Mouse (Mus musculus): ENCODE measurements around the gene 1700057G04Rik.

Gene 1700057G04Rik

DNA sequence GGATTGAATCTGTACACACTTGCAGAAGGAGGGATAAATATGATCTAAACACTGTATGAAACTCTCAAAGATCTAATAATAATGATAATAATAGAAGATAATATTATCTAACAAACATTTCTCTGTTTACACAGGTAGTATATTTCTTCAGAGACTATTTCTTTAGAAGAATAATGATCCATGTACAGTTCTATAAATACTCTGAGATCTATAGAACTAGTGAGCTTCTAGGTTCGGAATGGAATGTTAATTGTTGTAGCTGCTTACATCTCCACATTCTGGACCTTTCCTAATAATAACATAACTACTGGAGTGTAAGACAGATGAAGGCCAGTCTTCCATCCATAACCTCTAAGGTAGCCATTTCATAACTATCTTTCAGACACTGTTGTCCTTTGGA, at the start of gene 1700057G04Rik:
Gene 1700057G04Rik (plus strand): TSS at position 301 of the 400 bp plus-strand sequence.
- no peak for DNase-seq (ENCODE audit: low spot score)

DNA sequence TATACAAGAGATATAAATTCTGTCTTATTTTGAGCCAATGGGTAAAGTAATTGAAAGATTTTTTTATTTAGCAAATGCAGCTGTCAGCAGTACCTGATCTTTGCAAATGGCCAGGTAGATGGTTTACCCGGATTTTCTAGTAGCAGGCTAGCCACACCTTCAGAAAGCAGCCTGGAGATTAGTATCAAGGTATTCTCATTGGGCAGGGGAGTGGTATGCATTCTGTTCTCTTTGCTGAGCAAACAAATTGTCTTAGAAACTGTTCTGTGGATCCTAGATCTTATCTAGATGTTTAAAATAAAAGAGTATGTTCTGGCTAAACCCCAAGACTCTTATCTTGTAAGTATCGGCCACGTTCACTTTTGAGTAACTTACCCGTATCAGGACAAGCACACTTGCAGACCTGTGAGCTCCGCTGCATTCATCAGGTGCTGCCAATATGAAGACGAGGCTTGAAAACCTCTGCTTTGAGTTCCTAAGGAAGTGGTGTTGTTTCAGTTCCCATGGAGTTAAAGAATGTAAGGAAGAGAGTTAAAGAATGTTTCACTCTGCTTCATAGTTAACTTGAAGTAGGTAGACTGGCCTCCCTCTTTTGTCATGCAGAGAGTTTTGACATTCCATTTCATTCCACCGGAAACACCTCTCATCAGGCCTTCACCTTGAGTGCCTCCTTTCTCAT, 48.6 kb upstream of the 1700057G04Rik start:
- DNase-seq (ENCODE audit: low spot score) = no peak

DNA sequence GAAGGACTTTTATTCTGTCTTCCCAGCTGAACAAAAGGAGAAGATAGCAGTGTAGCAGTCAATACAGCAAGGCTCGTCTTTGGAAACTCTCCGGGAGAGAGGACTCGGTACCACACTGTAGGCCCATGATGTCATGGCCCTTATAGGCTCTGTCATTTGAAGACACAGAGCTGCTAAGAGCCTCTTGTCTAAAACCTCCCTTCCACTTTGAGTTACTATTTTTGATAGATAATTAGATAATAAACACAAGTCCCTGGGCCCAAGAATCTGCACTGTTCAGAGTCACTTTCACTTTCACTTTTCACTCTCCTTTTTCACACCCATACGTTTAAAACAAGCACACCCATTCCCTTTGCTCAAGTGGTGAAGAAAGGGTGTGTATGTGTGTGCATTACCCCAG, 43.5 kb upstream of the 1700057G04Rik start:
- DNase-seq (ENCODE audit: low spot score) = no peak

DNA sequence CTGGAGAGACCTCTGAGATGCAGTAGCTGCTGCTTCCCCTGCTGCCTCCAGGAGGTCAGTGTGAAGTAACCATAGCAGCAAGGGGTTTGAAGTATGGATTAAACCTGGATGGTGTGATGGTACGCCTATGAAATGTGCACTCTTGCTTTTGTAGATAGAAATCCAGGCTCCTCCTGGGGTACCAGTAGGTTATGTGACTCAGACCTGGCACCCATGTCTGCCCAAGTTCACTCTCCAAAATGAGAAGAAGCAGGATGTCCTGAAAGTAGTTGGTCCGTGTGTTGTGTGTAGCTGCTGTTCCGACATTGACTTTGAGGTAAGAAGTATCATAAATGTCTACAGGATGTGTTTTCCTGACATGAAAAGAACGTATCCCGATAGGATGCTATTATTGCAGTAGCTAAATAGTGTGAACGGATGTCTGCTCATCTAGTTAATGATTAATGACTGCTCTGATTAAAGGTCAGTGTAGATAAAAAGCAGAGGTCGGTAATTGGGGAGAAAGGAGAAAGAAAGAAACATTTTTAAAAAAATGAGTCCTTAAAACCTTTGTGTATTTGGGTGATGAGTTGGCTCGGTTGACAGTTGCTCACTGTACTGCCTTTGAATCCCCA, 42.5 kb upstream of the 1700057G04Rik start:
- DNase-seq (ENCODE audit: low spot score) = no peak

DNA sequence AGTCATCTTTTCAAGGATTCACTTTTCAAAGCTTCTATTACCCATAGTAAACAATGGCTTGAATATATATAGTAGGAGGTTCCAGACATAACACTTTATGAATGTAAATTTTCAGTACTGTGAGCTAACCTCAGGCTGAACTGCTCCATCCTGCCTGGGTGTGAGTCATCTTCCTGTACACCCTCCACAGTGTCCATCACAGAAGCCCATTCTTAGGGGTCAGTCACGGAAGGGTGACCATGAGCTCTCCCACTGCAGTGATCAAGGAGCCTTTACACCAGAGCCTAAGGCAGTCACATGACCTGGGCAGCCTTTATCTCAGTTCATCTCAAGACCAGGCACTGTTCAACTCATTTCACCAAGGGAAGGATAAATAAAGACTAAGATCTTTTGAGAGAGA, 41.4 kb upstream of the 1700057G04Rik start:
- no peak for DNase-seq (ENCODE audit: low spot score)

DNA sequence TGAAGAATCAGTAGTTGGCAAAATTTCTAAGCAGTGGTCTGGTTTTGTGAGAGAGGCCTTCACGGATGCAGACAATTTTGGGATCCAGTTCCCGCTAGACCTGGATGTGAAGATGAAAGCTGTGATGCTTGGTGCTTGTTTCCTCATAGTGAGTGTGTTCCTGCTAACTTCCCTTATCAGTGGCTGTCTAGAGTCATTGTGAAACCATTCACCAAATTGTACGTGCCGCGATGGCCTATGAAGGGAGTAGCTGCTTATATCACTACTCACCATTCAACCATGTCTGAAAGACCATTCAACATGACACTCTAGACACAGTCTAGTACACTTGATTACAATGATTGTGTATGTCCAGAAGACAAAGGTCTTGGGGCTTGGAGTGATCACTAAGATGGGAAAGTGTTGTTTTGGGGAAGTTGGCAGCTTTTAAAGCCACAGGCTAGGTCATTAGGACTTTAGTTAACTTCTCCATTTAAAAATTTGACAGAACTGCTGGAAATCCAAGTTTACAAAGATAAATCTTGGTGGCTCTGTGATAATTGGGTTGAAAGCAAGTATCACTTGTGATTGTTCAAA, 39.3 kb upstream of the 1700057G04Rik start:
- no peak for DNase-seq (ENCODE audit: low spot score)

DNA sequence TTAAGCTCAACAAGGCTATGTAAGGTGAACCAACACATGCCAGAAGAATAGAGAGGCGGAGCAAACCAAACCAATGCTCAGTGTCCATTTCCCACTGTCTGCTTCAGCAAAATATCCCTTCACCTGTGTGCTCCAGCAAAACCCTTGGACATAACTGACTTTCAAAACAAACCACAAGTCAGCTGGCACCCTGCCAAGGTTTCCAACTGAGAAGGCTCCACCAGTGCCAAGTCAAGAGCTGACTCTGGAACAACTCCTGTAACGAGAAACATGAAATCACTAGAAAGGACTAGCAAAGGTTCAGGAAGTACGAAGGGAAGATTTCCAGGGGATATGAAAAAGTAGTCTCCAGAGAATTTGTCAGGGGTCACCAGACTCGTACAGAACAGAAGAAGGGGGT, 38.2 kb upstream of the 1700057G04Rik start:
- DNase-seq (ENCODE audit: low spot score) = peak; percentile 72

DNA sequence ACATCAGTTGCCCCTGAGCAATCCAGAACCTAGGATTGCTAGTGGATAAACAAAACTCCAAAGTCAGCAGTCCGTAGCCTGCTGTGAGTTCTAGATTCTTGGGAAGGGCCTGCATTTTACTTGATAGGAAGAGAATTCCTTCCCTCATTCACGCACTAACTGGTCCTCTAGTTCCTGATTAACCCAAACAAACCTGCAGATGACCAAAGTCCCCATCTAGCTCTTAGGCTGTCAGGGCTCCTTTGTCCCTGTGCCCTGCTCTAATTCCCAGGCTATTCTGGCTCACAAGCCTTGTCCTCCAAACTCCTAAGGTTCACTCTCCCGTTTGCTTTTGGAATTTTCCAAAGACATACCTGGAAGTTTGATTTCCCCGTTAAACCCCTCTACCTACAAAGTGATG, 36.5 kb upstream of the 1700057G04Rik start:
- DNase-seq (ENCODE audit: low spot score) = no peak

DNA sequence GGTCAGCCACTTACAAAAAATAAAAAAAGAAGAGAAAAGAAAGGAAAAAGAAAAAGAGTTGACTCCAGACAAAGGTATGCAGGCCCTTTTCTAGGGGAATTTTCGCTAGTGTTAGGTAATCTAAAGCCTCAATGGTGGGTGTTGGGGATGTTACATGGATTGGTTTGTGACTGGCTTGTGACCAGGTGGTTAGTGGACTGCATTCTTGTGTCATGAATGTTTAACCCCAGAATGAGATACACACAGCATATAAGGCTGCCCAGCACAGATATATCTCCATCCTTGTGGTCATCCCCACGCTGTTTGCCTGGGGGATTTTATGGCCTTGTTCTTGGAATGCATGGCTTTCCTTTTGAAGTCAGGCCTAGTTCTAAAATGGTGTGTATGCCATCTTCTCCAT, 35.9 kb upstream of the 1700057G04Rik start:
- no peak for DNase-seq (ENCODE audit: low spot score)

DNA sequence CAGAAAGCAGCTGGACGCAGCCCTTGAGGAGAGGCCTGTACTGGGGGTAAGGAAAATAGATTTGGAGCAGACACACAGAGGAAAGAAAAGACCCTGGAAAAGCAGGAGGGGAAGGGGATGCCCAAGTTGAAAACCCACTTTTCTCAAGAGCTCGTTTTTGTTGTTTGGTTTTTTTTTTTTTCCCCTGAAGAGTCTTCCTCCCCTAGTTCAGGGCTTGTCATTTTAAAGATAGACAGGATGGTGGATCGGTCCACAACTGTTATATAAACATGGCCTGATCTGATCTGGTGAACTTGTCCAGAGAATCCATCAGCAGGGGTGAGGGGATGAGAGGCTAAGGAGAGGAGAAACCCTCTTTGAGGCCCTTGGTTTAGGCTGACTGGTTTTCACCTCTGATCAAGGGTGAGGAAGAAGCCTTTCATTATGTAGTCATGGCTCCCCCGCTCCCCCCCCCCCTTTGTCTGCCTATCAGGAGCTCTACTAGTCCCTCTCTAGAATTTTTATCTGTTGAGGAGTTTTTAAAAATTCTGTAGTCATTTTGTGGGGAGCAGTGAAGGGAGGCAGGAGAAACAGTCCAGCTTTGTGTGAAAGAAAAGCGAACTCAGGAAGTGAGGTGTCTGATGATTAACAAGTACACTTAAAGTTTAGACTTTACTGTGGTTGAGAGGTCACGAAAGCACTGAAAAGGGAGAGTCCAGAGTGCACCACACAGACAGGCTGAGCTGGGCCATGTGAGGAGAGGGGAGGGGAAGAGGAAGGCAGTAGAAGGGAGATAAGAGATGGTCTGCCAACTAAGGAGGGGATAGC, 35.0 kb upstream of the 1700057G04Rik start:
- no peak for DNase-seq (ENCODE audit: low spot score)

DNA sequence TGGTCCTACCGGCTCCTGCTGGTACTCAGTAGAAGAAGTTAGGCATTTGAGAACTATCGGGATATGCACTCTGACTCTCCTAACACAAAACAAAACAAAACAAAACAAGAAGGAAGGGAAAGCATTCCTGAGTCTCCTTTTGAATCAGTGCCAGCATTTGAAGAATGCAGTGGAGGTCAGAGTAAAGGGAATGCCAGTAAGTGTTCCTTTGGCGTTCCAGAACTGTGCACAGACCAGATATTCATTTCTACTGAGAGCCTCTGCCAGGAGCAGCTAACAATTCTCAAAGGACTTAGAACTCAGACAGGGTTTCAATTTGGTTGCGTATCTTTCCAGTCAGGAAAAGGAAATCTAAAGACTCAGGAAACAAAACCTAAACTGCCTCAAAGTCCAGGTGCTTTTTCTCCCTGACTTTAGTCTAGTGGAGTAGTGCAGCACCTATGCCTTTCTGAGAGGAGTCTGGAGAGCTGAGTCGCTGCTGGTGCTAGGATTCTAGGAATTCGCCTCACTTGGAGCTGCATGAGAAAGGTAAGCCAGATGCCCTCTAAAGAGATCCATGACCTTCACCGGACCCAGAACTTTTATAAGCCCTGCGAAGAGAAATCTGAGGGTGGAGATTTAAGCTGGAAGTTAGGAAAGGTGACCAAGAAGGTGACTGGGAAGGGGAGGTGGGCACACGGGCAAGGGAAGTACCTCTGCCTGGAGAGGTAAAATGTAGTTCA, 33.5 kb upstream of the 1700057G04Rik start, which contains the start of gene Plscr2:
Gene Plscr2 (plus strand): TSS at position 117 of the 722 bp plus-strand sequence.
- DNase-seq (ENCODE audit: low spot score) = no peak

DNA sequence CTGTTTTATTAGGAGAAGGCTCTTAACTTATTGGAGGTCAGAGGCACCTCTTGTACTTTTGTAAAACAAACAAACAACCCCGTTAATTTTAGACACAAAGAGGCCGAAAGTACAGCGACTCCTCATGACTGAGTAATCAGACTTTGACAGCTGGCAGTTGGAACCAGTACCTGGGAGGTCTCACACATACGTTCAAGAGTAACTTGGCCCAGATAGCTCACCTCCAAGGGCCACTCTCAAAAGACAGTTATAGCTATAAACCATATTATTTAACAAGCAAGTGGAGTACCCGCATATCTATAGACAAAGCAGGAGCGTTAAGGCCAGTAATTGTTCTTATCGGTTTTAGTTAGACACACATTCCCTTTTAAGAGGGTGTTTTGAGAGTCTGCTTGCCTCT, 32.8 kb upstream of the 1700057G04Rik start:
- no peak for DNase-seq (ENCODE audit: low spot score)

DNA sequence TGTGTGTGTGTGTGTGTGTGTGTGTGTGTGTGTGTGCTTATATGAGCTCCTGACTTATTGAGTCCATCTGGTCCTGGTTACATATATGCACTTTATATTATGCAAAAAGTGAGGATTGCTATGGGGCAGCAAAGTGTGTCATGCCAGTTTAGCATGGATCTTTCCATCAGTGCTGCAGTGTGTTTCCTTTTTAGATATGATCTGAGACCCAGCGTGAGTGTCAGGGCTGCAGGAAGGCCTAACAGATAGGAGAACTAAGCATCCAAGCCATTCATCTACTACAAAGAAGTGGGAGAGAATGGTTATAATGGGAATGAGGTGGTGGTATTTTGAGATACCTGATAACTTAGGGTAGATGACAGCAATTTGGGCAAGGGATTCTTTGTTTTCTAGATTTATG, 29.1 kb upstream of the 1700057G04Rik start:
- no peak for DNase-seq (ENCODE audit: low spot score)

DNA sequence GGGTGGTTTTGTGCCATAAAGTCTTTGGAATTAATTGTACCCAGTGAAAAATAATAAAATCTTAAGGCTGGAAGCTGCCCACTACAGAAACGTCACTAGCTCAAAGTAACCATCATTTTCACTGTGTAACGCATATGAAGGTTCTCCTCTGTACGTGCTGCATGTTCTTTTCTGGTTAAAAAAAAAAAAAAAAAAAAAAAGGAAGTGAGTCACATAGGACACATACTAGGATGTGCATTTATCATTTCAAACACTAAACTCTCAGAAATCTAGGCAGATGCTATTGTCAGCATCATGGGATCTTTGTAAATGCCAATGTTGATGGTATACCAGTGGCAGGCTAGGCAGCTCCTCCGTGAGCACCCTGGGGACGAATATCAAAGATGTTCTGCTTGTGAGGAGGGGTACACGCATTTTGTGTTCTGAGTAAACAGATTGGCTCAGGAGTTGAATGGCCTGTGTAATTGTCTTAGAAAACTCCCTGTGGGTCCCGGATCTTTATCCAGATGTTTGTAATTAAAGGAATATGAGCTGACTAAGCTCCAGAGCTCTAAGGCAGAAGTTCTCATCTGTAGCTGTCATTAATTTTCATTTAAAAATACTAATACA, 26.5 kb upstream of the 1700057G04Rik start:
- no peak for DNase-seq (ENCODE audit: low spot score)

DNA sequence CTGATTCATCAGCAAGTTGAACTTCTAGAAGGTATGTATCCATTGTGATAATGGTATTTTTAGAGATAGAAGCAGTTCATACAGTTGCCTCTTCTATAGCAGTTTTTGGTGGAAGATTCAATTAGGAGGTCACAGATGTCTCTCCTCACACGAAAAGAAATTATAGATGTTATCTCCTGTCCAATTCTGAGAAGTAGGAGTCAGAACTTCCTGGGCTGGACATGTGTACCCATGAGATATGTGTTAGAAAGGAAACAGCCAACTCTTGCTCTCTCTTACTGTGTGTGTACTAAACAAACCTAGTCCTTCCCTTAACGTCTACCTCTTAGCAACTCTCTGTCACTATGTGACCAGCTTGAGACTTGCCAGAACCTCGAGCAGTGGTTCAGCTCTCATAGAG, 19.5 kb upstream of the 1700057G04Rik start:
- DNase-seq (ENCODE audit: low spot score) = no peak

DNA sequence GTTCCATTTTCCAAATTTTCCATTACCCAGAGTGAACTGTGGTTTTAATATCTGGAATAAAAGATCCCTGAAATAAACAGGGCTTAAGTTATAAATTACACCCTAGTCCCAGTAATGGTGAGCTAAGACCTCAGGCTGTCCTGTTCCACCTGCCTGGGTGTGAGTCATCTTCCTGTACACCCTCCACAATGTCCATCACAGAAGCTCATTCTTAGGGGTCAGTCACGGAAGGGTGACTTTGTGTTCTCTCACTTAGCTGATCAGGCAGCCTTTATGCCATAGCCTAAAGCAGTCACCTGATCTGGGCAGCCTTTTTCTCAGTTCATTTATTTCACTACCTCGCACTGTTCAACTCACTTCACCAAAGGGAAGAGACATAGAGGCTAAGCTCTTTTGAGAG, 17.0 kb upstream of the 1700057G04Rik start:
- no peak for DNase-seq (ENCODE audit: low spot score)

DNA sequence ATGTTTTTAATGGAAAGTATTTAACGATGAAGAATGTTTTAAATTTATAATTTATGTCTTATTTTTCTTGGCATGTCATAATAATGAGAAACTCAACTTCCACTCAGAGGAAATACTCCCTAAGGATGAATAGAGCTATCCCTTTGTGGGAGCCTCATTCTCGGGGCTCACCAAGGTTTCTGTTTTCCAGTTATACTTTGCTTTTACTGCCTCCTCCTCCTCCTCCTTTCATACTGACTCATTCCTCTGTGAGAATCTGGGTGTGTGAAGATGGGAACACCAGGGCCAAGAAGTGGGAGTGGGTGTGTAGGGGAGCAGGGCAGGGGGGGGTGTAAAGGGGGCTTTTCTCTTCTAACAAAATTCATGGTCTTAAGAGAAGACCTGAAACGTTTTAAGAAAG, 16.3 kb upstream of the 1700057G04Rik start:
- no peak for DNase-seq (ENCODE audit: low spot score)

DNA sequence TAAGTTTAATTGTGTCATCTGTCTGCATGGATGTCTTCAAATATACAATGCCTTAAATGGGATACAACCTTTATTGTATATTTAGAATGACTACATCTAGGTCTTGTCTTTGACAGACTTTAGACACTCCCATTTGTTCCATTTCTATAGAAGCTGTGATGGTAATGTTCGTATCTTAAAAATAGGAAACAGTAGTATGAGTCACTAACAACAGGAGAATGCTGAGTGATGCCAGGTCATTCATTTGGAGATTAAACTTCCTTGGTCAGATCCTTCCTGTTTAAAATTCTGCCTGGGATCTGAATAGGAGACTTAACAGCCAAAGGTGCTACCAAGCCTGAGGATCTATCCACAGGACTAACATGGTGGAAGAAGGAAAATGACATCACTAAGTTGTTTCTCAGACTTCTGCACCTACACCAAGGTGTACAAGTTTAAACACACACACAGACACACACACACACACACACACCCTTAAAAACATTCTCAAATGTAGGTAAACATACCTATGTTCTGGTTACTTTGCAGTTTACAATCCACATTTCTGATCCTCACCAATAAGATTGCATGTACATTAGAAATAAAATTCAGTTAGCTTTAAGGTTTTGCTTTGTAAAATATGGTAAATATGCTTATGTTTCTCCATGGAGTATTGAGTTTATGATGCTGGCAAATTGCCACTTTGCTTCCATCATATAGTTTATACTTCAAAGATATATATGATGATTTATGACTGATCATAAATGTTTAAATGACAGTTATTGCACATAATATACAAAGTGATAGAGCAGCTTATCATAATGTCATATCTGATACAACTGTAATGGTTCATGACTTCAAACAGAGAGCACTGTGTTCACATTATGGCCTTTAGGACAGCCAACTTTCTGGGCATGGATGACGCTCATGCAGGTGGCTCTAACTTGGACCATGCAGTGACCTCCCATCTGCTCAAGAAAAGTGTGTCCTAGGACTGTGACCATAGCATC, 15.3 kb upstream of the 1700057G04Rik start:
- DNase-seq (ENCODE audit: low spot score) = no peak

DNA sequence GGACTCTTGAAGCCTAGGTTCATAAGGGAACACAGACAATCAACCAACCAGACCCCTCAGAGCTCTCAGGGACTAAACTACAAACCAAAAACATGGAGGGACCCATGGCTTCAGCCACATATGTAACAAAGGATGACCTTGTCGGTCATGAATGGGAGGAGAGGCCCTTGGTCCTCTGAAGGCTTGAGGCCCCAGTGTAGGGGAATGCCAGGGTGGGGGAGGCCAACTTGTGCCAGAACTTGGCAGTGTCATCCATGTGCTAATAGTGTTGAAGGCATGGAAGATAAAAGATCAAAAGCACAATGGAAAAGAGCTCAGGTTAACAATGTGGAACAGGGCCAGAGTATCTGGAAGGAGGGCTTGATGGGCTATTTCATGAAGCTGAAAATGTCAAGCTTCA, 10.9 kb upstream of the 1700057G04Rik start:
- no peak for DNase-seq (ENCODE audit: low spot score)

DNA sequence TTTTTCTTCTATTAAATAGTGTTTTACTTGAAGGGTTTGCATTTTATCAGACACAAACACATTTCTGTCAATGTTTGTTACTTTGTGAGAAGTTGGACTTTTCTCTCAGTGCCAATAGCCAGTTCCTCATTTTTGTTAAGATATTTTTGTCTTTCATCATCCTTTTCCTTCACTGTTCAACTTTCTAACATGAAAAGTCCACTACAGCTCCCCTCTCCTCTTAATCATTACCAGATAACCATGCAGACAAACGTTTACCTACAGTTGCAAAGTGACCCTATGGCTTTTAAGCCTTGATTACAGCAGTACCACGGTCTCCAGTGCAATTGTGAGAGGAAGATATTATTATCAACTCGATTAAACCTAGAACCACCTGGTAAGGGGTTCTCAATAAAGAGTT, 8.0 kb upstream of the 1700057G04Rik start:
- DNase-seq (ENCODE audit: low spot score) = no peak
